Mouse (Mus musculus) limb, embryonic 15.5 days (tissue): ENCODE measurements at regions not wholly inside any gene's neighbourhood (a gene's known extent, or its start where the extent isn't known, plus 50 kb on each side); places are given as distances from the start of the nearest gene placed in this dataset.
A peak's percentile ranks its signal among the peaks of the same experiment; 100 is the strongest.
"Not testable (repeated sequence)": the region's sequence is repeated elsewhere in the genome, so short reads cannot be mapped to it uniquely, and the experiment has no call there.

Source experiments
- ATAC-seq: fragments of 200-750 bp; cut with Nextera tagmentation; 2 replicates; pipeline ENCODE4 v1.8.0; 2017; ENCODE audit warnings: low read depth, moderate TSS enrichment; ENCODE audit not compliant: insufficient number of reproducible peaks, low FRiP score, low TSS enrichment
- H3K27ac ChIP-seq: fragments of 300-500 bp; sonication (generic); 2 replicates; pipeline ENCODE4 v1.5.1; 2015; ENCODE audit warnings: moderate library complexity, mild to moderate bottlenecking, inconsistent platforms
- H3K27me3 ChIP-seq: fragments of 300-500 bp; sonication (generic); 2 replicates; pipeline ENCODE4 v1.6.1; 2015; ENCODE audit warnings: inconsistent platforms
- H3K36me3 ChIP-seq: fragments of 300-500 bp; sonication (generic); 2 replicates; pipeline ENCODE4 v1.6.1; 2015; ENCODE audit warnings: inconsistent platforms
- H3K4me1 ChIP-seq: fragments of 300-500 bp; sonication (generic); 2 replicates; pipeline ENCODE4 v1.6.1; 2015; ENCODE audit warnings: inconsistent platforms
- H3K4me2 ChIP-seq: fragments of 300-500 bp; sonication (generic); 2 replicates; pipeline ENCODE4 v1.6.1; 2015; ENCODE audit warnings: mild to moderate bottlenecking, inconsistent platforms
- H3K4me3 ChIP-seq: fragments of 300-500 bp; sonication (generic); 2 replicates; pipeline ENCODE4 v1.5.1; 2015; ENCODE audit warnings: mild to moderate bottlenecking, inconsistent platforms
- H3K9ac ChIP-seq: fragments of 300-500 bp; sonication (generic); 2 replicates; pipeline ENCODE4 v1.6.1; 2015; ENCODE audit warnings: inconsistent platforms
- H3K9me3 ChIP-seq: fragments of 300-500 bp; sonication (generic); 2 replicates; pipeline ENCODE4 v1.6.1; 2016; ENCODE audit warnings: inconsistent platforms
- WGBS: fragments of 180-500 bp; shearing (Covaris S2); methylation state at CpG from one replicate; pipeline ENCODE4 v1.1.7; 2015; 5-methylcytosine and 5-hydroxymethylcytosine counted together

DNA sequence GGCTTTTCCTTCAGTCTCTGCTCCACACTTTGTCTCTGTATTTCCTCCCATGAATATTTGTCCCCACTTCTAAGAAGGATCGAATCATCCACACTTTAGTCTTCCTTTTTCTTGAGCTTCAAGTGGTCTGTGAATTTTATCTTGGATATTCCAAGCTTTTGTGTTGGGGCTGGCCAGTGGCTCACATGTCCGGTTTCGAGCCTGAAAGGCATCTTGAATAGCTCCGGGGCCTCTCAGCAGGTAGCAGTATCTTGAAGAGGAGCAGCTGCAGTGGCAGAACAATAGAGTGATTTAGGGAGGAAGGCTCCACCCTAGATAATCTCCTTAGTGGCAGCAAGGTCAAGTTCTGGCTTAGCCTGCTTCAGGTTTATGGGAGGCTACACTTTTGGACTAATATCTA lies 113.0 kb upstream of the Mettl21e start:
- not testable (repeated sequence) for H3K9me3 ChIP-seq, H3K27ac ChIP-seq, H3K27me3 ChIP-seq, H3K36me3 ChIP-seq, ATAC-seq, H3K4me3 ChIP-seq, H3K4me1 ChIP-seq, H3K4me2 ChIP-seq, H3K9ac ChIP-seq
- WGBS, result 65% methylated on average over 4 of the region's 4 CpGs

DNA sequence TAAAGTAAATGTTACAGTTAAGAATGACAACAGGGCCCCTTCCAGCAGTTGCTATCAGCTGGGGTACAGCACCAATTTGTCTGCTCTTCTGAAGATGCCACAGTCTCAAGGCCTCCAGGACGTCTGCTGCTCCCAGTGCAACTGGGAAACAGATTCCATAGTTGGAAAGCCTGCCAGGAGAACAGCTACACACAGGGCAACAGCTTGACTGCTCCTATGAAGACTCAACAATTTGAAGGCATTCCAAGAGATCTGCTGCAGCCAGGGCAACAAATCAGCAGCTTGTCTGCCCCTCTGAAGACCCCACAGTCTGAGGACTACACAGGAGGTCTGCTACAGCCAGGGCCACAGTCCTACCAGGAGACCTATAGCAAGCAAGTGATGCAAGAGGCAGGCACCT lies 106.7 kb upstream of the Mettl21e start:
- Histone ChIP-seq H3K4me3 (no peak overlapping the region), H3K27ac (peak overlapping the region; percentile 59), H3K9ac (no peak overlapping the region), H3K27me3 (no peaks in the 10 kb centered on the region), H3K4me1 (peaks cover 4% of the 10 kb centered on the region; the same call in 1 of the 2 replicates), H3K9me3 (no peaks in the 10 kb centered on the region), H3K4me2 (no peak overlapping the region), H3K36me3 (no peaks in the 10 kb centered on the region)
- WGBS, result 11% methylated on average over 1 of the region's 1 CpGs
- ATAC-seq, result no peak
